Mouse (Mus musculus): ENCODE measurements around the gene Npy.

Npy gene

GRCm38 (mm10) chr6:49821961-49822870 is at the start of gene Npy:
Npy (plus strand) TSS chr6:49822710.
- DNase-seq (ENCODE audit: low read depth): no peak

DNA sequence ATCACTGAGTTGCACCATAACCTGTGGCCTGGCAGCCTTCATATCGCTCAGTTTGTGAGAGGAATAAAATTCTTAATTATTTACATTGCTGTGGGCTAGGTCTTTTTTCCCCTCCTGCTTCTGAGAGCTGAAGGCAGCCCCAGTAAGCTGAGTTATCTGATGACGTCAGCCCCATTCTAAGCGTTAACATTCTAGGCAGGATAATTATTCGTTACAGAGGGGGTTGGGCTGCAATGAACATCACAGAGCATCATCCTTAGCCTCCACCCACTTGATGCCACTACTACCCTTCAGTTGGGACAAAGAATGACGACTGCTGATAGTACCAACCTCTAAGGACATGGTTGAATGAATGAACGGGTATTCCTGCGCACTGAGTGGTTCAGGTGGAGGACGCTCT is 47.5 kb upstream of the Npy start:
- no peak for DNase-seq (ENCODE audit: low read depth)

- DNase-seq (ENCODE audit: low read depth): no peak
Observed at GRCm38 (mm10) chr6:49778109-49778508, 44.4 kb upstream of the Npy start.

DNA sequence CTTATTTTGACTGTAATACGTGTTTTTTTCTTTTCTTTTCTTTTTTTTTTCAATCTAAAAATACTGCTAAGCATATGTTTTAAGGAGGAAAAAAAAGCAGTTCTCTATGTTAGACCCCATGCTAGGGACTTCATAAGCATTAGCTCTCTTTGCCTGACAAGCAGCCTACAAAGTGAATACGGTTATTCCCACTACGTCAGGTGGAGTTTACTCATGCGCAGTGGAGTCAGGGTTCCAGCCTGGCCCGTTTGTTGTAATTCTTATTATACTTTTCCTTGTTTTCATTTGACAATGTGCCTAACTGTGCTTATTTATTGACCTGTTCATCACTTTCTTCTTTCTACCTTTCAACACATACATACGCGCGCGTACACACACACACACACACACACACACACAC is 43.8 kb upstream of the Npy start:
- DNase-seq (ENCODE audit: low read depth): no peak

- no peak for DNase-seq (ENCODE audit: low read depth)
Observed at GRCm38 (mm10) chr6:49779606-49780005, 42.9 kb upstream of the Npy start.

- DNase-seq (ENCODE audit: low read depth): no peak
Observed at GRCm38 (mm10) chr6:49780846-49781400, 41.6 kb upstream of the Npy start.

GRCm38 (mm10) chr6:49781852-49782251 is 40.7 kb upstream of the Npy start:
- DNase-seq (ENCODE audit: low read depth): no peak

DNA sequence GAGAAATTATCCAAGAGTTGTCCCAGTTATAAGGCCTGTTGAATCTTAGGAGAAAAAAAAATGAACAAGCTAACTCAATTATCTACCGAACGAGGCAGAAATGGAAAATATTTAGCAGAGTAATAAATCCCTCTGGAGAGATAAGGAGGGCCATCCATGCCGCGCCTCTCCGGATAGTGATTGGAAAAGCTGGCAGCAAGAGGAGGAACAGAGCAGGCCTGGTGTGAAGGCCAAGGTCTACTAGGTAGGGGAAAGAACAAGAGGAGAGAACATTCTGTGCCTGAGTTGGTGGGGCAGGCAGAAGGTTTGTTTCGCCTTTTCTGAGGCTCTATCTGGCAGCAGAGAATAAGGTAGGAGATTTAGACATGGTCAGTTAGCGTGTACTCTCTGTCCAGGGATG is 39.8 kb upstream of the Npy start:
- no peak for DNase-seq (ENCODE audit: low read depth)

GRCm38 (mm10) chr6:49792524-49792923 is 30.0 kb upstream of the Npy start:
- DNase-seq (ENCODE audit: low read depth): peak; percentile 11

- no peak for DNase-seq (ENCODE audit: low read depth)
Observed at GRCm38 (mm10) chr6:49804105-49804504, 18.4 kb upstream of the Npy start.

DNA sequence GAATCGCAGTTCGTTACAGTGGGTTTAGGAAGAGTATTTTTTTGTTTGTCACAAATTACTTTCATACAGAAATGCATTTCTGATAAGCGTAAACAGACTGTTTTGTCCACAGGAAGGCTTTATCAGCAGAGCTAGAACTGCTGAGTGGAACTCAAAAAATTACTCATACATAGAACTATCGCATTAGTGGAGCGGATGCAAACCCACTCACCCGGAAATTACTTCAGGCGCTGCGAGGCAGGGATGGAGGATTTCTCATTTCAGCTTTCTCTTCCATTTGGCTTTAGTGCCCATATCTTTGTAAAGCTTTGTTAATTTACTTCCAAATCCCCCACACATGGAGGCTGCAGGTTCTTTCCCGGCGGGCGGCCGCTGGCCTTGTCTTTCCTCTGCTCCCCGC is 14.4 kb upstream of the Npy start:
- no peak for DNase-seq (ENCODE audit: low read depth)

DNA sequence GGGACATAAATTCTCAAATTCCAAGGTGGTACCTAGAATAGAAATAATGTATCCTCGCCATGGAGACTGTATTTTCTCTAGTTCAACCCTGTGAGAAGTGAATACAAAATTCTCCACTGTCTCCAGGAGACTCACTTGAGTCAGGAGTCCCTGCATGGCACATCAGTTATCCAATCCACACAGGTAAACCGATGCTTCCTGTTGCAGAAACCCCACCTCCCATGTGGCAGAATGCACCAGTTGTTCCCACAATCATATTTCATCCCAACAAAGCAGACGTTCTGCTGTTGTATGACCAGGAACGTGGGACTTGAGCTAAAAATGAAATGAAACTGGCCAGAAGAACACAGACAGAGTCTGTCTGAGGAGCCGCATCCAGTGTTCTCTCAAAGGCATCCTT is 5.3 kb upstream of the Npy start:
- no peak for DNase-seq (ENCODE audit: low read depth)

- no peak for DNase-seq (ENCODE audit: low read depth)
Observed at GRCm38 (mm10) chr6:49817625-49818024, 4.9 kb upstream of the Npy start.

- DNase-seq (ENCODE audit: low read depth): no peak
Observed at GRCm38 (mm10) chr6:49822871-49823230, 341 bp downstream of the Npy start.

DNA sequence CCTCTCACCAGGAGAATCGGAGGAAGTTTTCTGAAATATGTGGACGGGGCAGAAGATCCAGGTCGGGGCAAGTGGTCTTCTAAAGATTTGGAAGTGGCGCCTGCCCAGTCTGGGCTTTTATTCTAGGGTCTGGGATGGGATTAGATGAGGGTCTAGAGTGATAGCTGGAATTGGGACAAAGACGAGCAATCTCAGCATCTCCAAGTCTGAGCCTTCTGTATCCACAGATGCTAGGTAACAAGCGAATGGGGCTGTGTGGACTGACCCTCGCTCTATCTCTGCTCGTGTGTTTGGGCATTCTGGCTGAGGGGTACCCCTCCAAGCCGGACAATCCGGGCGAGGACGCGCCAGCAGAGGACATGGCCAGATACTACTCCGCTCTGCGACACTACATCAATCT is 861 bp downstream of the Npy start:
- no peak for DNase-seq (ENCODE audit: low read depth)

DNA sequence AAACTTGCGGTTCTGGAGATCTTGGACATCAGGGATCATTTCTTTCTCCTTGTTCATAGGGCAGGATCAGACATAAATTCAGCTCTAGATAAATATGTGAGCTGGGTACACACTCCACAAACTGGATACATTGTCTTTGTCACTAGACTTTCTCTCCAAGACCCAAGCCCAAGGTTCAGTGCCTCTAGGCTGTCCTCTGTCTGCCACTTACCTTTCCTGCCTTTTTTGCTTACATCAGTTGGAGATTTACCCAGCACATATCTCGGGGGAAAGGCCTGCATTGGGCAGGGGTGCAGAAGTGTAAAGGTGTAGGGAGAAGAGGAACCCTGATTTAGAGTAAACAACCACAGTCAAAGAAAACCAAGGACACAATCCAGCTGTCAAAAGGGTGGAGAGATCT is 1.3 kb downstream of the Npy start:
- DNase-seq (ENCODE audit: low read depth): no peak

DNA sequence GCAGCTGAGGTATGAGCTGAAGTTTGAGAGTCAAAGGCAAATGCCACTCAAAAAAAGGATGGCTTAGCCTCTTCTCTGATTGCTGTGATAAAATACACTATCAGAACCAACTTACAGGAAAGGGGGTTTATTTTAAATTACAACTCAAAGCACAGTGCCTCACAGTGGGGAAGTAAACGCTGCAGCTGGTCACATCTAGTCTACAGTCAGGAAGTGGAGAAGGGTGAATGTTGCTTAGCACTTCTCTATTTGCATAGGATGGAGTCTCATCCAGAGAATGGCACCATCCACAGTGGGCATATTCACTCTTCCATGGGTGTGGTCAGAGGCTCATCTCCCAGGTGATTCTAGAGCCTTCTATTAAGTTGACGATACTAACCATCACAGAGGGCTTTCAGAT is 9.1 kb downstream of the Npy start:
- no peak for DNase-seq (ENCODE audit: low read depth)

DNA sequence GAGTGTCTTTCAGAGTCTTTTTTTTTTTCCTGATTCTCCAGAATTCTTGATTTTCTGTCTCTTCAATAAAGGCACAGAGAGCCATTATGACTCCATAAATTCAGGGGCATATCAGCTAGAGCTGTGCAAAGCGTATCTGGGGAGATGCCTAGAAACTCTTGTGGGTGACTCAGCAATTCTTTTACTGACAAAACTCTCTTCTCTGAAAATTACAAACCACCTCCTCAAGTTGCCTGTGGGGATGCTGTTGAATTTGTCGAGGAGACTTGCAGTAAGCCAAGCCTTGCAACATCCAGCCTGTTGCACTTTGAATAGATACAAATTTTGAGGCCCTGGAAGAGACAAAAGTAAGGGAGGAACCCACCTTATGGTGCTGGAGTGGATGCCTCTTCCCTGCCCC is 34.3 kb downstream of the Npy start:
- DNase-seq (ENCODE audit: low read depth): no peak

DNA sequence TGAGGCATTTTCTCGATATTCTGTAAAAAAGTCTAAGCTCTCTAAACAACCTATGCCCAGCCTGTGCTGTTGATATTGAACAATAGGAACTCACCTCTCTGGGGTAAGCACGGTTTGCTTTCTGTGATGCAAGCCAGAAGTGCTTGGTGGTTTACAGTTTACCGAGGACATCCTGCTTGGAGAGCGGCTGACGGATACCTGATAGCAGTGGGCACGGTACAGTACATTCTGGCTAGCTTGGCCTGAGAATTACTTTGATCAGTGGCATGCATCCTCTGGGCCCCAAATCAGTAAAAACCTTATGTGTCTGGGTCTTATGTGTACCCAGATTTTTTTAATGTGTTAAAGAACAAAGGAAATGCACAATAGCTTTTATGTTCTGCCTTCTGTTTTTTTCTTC is 45.1 kb downstream of the Npy start:
- DNase-seq (ENCODE audit: low read depth): no peak

- no peak for DNase-seq (ENCODE audit: low read depth)
Observed at GRCm38 (mm10) chr6:49871071-49871470, 48.6 kb downstream of the Npy start.

DNA sequence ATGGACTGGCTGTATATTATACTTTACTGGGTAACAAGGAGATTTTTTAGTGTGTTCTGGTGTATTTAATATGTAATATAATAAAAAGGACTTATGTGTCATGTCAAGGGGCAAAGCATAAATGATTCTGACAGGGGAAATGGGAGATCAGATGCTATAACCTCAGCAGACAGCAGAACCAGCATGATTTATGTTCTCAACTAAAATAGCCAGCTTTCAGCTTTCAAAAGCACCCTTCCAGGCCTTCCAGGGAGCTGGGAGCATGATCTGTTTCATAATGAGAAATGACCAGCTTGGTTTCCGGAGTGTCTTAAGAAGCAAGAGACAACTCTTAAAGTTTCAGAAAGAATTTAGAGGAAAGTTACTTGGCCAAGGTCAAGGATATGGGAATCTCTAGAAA is 51.0 kb downstream of the Npy start:
- DNase-seq (ENCODE audit: low read depth): no peak

DNA sequence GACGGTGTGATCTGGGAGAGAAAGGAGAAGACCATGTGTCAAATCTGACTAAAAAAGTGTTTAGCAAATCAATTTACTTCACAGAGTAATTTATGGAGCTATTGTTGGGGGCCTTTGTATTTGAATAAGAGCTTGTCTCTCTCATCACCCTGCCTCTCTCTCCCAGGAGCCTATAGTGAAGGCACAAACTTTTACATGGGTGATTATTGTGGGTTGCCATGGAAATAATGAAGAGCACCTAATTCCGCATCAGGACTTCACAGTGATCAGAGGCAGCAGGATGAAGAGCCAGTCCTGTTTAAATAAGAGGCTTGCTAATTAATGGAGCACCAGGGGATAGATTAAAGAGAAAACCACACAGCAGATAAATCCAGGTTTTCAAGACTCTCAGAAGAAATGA is 52.6 kb downstream of the Npy start:
- DNase-seq (ENCODE audit: low read depth): no peak

GRCm38 (mm10) chr6:49875791-49876190 is 53.3 kb downstream of the Npy start:
- DNase-seq (ENCODE audit: low read depth): peak; percentile 10

Measured in NIH3T3 (cell line).